Mouse (Mus musculus) kidney, postnatal 0 days (tissue): ENCODE measurements around the gene Hormad2. TPM values are rescaled to one million over a fixed set of nuclear protein-coding genes. Genes with fewer than 3 reads are reported as not detected.

Experiments
- ATAC-seq: fragments of 200-750 bp; cut with Nextera tagmentation; replicated peaks from 2 replicates; pipeline ENCODE4 v1.8.0; 2017; ENCODE audit warnings: low read depth, moderate number of reproducible peaks, moderate TSS enrichment, moderate library complexity; ENCODE audit not compliant: low FRiP score
- DNase-seq: peaks from one replicate; pipeline ENCODE4 v3.0.0-alpha.2; 2016; ENCODE audit warnings: low spot score
- H3K27ac ChIP-seq: fragments of 300-500 bp; sonication (generic); 2 replicates; pipeline ENCODE4 v1.5.1; 2014; ENCODE audit warnings: mild to moderate bottlenecking
- H3K27me3 ChIP-seq: fragments of 300-500 bp; sonication (generic); 2 replicates; pipeline ENCODE4 v1.6.1; 2014; ENCODE audit warnings: low read length, mixed read lengths; ENCODE audit not compliant: insufficient read depth
- H3K36me3 ChIP-seq: fragments of 300-500 bp; sonication (generic); 2 replicates; pipeline ENCODE4 v1.6.1; 2014; ENCODE audit warnings: low read length, mixed read lengths; ENCODE audit not compliant: insufficient read depth
- H3K4me1 ChIP-seq: fragments of 300-500 bp; sonication (generic); replicated peaks from 2 replicates; pipeline ENCODE4 v1.6.1; 2014; ENCODE audit warnings: antibody characterized with exemption, low read length, mixed read lengths; ENCODE audit not compliant: insufficient read depth
- H3K4me2 ChIP-seq: fragments of 300-500 bp; sonication (generic); 2 replicates; pipeline ENCODE4 v1.6.1; 2014; ENCODE audit warnings: mild to moderate bottlenecking, low read length, moderate library complexity, mixed read lengths
- H3K4me3 ChIP-seq: fragments of 300-500 bp; sonication (generic); replicated peaks from 2 replicates; pipeline ENCODE4 v1.5.1; 2014; ENCODE audit warnings: low read depth, low read length
- H3K9ac ChIP-seq: fragments of 300-500 bp; sonication (generic); 2 replicates; pipeline ENCODE4 v1.6.1; 2014; ENCODE audit warnings: low read depth, low read length
- H3K9me3 ChIP-seq: fragments of 300-500 bp; sonication (generic); replicated peaks from 2 replicates; pipeline ENCODE4 v1.6.1; 2016; ENCODE audit warnings: low read length, inconsistent platforms, mixed read lengths
- CTCF ChIP-seq: IDR thresholded peaks from 2 replicates; pipeline ENCODE4 v1.5.1; 2016; ENCODE audit warnings: antibody characterized with exemption, low read depth, mild to moderate bottlenecking, moderate library complexity
- WGBS: fragments of 180-500 bp; shearing (Covaris S2); extraction: QIAGEN DNeasy Blood & Tissue Kit; methylation state at CpG from one replicate; pipeline ENCODE4 v1.1.7; 2014; 5-methylcytosine and 5-hydroxymethylcytosine counted together
- polyA plus RNA-seq: library from polyadenylated mRNA; unstranded; fragments of >200 nt; fragmentation: Nextera tagmentation; extraction: Ambion mirVana; gene quantifications from 2 replicates; pipeline ENCODE4 v1.2.1, GENCODE M21; 2015

The Hormad2 gene
- polyA plus RNA-seq, 1 experiment from 2014 or later = 0.26 TPM

GRCm38 (mm10) chr11:4467436-4467835, 26.5 kb upstream of the Hormad2 start:
- Histone ChIP-seq H3K9ac (no peak overlapping the region), H3K27ac (no peak overlapping the region), H3K4me2 (no peak overlapping the region), H3K9me3 (no peaks in the 10 kb centered on the region), H3K27me3 (no peaks in the 10 kb centered on the region), H3K4me3 (no peak overlapping the region), H3K36me3 (no peaks in the 10 kb centered on the region), H3K4me1 (peaks cover 6% of the 10 kb centered on the region)
- no peak for DNase-seq
- no peak for TF ChIP-seq CTCF
- ATAC-seq = no peak
- 85% methylated on average over 1 of the region's 1 CpGs for WGBS

DNA sequence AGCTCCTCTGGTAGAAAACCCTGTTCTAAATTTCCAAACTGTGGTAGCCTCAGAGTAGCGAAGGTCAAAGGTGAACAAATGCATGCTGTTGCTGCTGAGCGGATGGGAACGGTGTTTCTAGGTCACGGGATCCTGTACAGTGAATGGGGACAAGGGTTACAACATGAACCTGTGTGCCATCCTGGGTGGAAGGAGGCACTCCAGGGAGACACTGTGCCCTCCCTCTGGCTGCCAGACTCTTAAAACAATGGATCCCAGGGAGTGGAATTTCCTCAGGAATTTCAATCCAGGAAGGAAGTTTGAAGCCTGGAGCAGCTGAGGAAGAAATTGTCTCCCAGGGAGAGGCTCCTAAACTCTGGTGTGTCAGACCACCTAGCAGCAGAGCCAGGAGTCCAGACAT, 25.3 kb upstream of the Hormad2 start:
- ATAC-seq = peak; percentile 49; the same call in 1 of the 2 replicates
- DNase-seq = peak; percentile 39
- Histone ChIP-seq H3K4me2 (no peak overlapping the region), H3K27me3 (no peaks in the 10 kb centered on the region), H3K4me1 (no peaks in the 10 kb centered on the region), H3K36me3 (no peaks in the 10 kb centered on the region), H3K9ac (no peak overlapping the region), H3K9me3 (no peaks in the 10 kb centered on the region), H3K4me3 (no peak overlapping the region), H3K27ac (0 out of 2 replicates have a peak overlapping the region, but pooled peaks have one; percentile 19)
- WGBS = 64% methylated on average over 4 of the region's 4 CpGs
- TF ChIP-seq CTCF = peak; percentile 11; the same call in 1 of the 2 replicates

DNA sequence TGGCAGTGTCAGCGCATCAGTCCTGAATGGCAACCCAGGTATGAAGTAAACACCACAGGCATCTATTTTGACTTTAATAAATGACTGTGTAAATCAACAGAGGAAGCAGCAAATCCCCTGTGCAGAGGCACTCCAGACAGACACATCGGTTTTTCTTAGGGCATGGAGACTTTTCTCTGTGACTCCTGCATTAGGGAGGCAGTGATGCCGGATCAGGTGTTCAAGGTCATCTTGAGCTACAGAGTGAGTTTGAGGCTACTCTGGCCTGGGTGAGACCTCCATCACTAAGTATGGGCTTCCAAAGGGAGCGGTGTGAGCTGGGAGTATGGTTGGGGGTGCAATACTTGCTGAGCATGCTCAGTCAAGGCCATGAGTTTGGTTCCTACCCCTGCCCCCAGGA, 23.7 kb upstream of the Hormad2 start:
- no peak overlapping the region for H3K9ac ChIP-seq
- DNase-seq (no peak), ATAC-seq (no peak)
- no peaks in the 10 kb centered on the region for H3K27me3 ChIP-seq
- no peak for TF ChIP-seq CTCF
- no peaks in the 10 kb centered on the region for H3K36me3 ChIP-seq
- no peak overlapping the region for H3K4me3 ChIP-seq
- no peak overlapping the region for H3K27ac ChIP-seq
- H3K4me2 ChIP-seq = no peak overlapping the region
- H3K9me3 ChIP-seq = no peaks in the 10 kb centered on the region
- no peaks in the 10 kb centered on the region for H3K4me1 ChIP-seq
- 88% methylated on average over 4 of the region's 4 CpGs for WGBS

DNA sequence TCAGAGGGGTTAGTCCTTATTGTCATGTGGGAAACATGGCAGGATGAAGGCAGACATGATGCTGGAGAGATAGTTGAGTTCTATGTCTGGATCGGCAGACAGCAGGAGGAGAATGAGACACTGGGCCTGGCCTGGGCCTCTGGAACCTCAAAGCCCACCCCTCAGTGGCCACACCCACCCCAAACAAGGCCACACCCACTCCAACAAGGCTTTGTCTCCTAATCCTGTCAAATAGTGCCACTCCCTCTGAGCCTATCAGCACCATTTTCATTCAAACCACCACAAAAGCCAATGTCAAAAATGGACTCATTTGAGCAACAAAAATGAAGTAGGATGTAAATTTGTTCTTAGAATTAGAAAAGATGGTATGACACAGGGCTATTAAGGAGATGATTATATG, 23.3 kb upstream of the Hormad2 start:
- H3K4me1 ChIP-seq = no peaks in the 10 kb centered on the region
- ATAC-seq = no peak
- H3K9me3 ChIP-seq = no peaks in the 10 kb centered on the region
- H3K27ac ChIP-seq = no peak overlapping the region
- H3K9ac ChIP-seq = no peak overlapping the region
- H3K27me3 ChIP-seq = no peaks in the 10 kb centered on the region
- H3K36me3 ChIP-seq = no peaks in the 10 kb centered on the region
- WGBS = 89% methylated on average over 1 of the region's 1 CpGs
- no peak for DNase-seq
- no peak overlapping the region for H3K4me2 ChIP-seq
- TF ChIP-seq CTCF = no peak
- no peak overlapping the region for H3K4me3 ChIP-seq

DNA sequence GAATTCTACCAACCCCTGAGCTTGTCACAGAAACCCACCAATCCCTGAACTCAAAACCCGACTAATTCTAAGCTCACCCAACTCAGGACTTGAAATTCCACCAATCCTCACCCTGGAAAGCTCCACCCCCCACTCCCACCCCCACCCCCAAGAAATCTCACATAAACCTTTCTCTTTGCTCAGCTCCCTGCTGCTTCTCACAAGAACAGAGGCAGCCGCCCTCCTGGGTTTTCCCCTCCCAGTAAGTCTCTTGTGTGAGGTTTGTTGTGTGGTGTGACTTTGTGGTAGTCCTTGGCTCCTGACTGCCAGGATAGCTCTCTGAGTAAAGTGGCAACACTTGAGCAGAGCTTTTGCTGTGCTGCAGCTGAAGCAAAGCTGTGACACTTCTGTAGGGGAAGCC, 22.0 kb upstream of the Hormad2 start:
- DNase-seq (no peak), ATAC-seq (no peak)
- H3K27me3 ChIP-seq = no peaks in the 10 kb centered on the region
- 66% methylated on average over 2 of the region's 2 CpGs for WGBS
- no peak for TF ChIP-seq CTCF
- H3K27ac ChIP-seq = no peak overlapping the region
- no peak overlapping the region for H3K4me3 ChIP-seq
- H3K4me2 ChIP-seq = no peak overlapping the region
- H3K4me1 ChIP-seq = no peaks in the 10 kb centered on the region
- no peaks in the 10 kb centered on the region for H3K36me3 ChIP-seq
- no peak overlapping the region for H3K9ac ChIP-seq
- no peaks in the 10 kb centered on the region for H3K9me3 ChIP-seq

DNA sequence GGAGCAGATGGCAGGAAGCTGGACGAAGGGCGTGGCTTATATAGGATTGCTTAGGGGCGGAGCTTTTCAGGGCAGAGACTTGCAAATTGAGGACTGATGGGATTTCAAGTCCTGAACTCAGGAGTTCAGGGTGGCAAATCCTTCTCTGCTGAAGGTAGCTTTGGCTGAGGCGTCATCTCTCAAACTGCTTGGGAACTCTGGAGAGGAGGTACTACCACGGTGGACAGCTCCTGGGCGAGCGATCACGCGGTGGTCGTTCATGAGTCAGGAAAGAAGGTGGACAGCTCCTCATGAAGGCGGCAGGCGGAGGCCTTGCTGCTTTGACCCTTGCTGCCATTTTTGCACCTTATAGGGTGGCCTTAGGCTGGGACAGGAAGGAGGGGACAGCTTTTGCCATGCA, 20.2 kb upstream of the Hormad2 start:
- 15% methylated on average over 12 of the region's 12 CpGs for WGBS
- ATAC-seq = peak; percentile 57; the same call in 1 of the 2 replicates
- no peaks in the 10 kb centered on the region for H3K36me3 ChIP-seq
- no peaks in the 10 kb centered on the region for H3K9me3 ChIP-seq
- H3K4me3 ChIP-seq = no peak overlapping the region
- H3K27ac ChIP-seq = no peak overlapping the region
- TF ChIP-seq CTCF = no peak
- no peak overlapping the region for H3K9ac ChIP-seq
- DNase-seq = peak; percentile 72
- H3K4me1 ChIP-seq = no peaks in the 10 kb centered on the region
- no peaks in the 10 kb centered on the region for H3K27me3 ChIP-seq
- H3K4me2 ChIP-seq = no peak overlapping the region

DNA sequence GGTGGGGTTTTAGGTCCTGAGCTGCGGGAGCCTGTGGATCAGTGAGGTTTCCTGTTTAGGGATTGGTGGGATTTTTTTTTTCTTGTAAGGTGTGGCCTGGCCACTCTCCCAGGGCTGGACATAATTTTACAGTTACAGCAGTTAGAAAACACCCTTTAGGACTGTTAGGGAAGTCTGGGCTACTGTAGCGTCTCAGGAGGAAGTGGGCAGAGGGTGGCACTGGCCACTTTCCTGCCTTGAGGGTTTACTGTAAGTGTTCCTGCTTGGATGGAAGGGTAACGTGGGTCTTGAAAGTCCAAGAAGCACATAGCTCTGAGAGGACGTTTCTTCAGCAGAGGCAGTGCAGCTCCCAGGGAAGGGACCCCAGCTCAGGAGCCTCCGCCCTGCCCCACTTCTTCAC, 19.7 kb upstream of the Hormad2 start:
- Histone ChIP-seq H3K27me3 (no peaks in the 10 kb centered on the region), H3K9me3 (no peaks in the 10 kb centered on the region), H3K4me3 (no peak overlapping the region), H3K27ac (no peak overlapping the region), H3K36me3 (no peaks in the 10 kb centered on the region), H3K9ac (no peak overlapping the region), H3K4me1 (no peaks in the 10 kb centered on the region), H3K4me2 (no peak overlapping the region)
- DNase-seq (no peak), ATAC-seq (no peak)
- 46% methylated on average over 5 of the region's 5 CpGs for WGBS
- no peak for TF ChIP-seq CTCF
